Mouse (Mus musculus) small intestine, adult 2 months (tissue): Measurements from ENCODE around the gene Gpr176. TPM values are rescaled to one million over a fixed set of nuclear protein-coding genes. Genes with fewer than 3 reads are reported as not detected.

ENCODE experiments used
- H3K27ac ChIP-seq: fragments of 200-500 bp; 2 replicates; pipeline ENCODE4 v1.5.1; 2012; ENCODE audit warnings: low read depth, low read length, control low read depth, inconsistent platforms; ENCODE audit not compliant: insufficient read depth
- H3K27me3 ChIP-seq: fragments of 200-500 bp; 2 replicates; pipeline ENCODE4 v1.6.1; 2012; ENCODE audit warnings: mild to moderate bottlenecking, moderate library complexity, low read length, inconsistent platforms; ENCODE audit not compliant: control insufficient read depth, insufficient read depth
- H3K36me3 ChIP-seq: fragments of 200-500 bp; 2 replicates; pipeline ENCODE4 v1.6.1; 2012; ENCODE audit warnings: mild to moderate bottlenecking, low read length, control low read depth, inconsistent platforms; ENCODE audit not compliant: control insufficient read depth, insufficient read depth
- H3K4me1 ChIP-seq: fragments of 200-500 bp; 2 replicates; pipeline ENCODE4 v1.6.1; 2012; ENCODE audit warnings: low read length, inconsistent platforms, mixed read lengths; ENCODE audit not compliant: control insufficient read depth, insufficient read depth, insufficient read length
- H3K4me3 ChIP-seq: fragments of 200-500 bp; 2 replicates; pipeline ENCODE4 v1.5.1; 2012; ENCODE audit warnings: low read depth, mild to moderate bottlenecking, control low read depth, inconsistent platforms, low read length, moderate library complexity
- CTCF ChIP-seq: fragments of 200-500 bp; IDR thresholded peaks from 2 replicates; pipeline ENCODE4 v1.5.1; 2012; ENCODE audit warnings: low read depth, mild to moderate bottlenecking, control low read depth, inconsistent platforms, low read length, moderate library complexity, mixed read lengths; ENCODE audit not compliant: insufficient replicate concordance, insufficient read length; ENCODE audit errors: extremely low read depth
- POLR2A ChIP-seq: fragments of 200-500 bp; IDR thresholded peaks from 2 replicates; pipeline ENCODE4 v1.6.1; 2012; ENCODE audit warnings: low read depth, mild to moderate bottlenecking, control low read depth, inconsistent platforms, low read length, moderate library complexity
- WGBS: fragments of 180-500 bp; shearing (Covaris S2); methylation state at CpG from one replicate; pipeline ENCODE4 v1.1.7; 2018; 5-methylcytosine and 5-hydroxymethylcytosine counted together
- polyA plus RNA-seq: library from polyadenylated mRNA; depleted of rRNA; stranded (reverse); fragments of >200 nt; gene quantifications from 2 replicates; pipeline ENCODE4 v1.2.3, GENCODE M21; 2012

The Gpr176 gene
- polyA plus RNA-seq, 1 experiment: 0.11 TPM

DNA sequence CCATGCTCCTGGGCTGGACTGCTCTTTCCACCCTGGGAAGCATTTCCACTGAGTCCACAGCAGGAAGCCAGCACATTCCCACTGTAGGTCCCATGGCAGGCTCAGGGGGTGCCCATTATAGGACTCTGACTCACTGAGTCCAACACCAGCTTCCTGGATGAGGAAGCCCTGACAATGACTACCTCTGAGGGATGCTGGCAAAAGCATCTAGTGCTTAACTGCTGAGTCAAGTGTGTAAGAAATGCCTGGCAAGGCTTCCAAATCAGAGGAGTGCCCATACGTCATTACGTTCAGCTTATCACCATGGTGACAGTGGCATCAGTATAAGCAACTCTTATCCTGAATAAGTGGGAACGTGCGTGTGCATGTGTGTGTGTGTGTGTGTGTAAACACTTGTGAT lies 85.5 kb downstream of the Gpr176 start:
- H3K27me3 ChIP-seq: no peaks in the 10 kb centered on the region
- WGBS: 54% methylated on average over 4 of the region's 4 CpGs
- H3K27ac ChIP-seq: no peak overlapping the region
- TF ChIP-seq POLR2A: no peak
- no peaks in the 10 kb centered on the region for H3K4me1 ChIP-seq
- no peaks in the 10 kb centered on the region for H3K36me3 ChIP-seq
- H3K4me3 ChIP-seq: no peak overlapping the region

DNA sequence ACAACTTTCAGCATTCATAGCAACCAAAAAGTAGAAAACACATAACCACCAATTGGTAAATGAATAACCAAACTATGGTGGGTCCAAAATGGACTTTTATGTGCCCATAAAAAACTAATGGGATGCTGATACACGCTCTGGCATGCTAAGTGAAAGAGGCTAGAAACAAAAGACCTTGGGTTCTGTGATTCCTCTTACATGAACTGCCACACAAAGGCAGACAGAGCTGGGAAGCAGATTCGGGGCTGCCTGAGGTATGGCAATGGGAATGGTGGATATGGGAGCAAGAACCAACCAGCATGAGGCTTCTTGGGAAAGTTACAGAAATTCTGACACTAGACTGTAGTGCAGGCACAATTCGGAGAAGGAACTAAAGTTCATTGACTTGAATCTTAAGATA lies 90.8 kb downstream of the Gpr176 start:
- TF ChIP-seq POLR2A (no peak), CTCF (no peak)
- Histone ChIP-seq H3K27me3 (no peaks in the 10 kb centered on the region), H3K4me1 (no peaks in the 10 kb centered on the region), H3K36me3 (no peaks in the 10 kb centered on the region), H3K27ac (no peak overlapping the region), H3K4me3 (no peak overlapping the region)
- 58% methylated on average over 3 of the region's 3 CpGs for WGBS

DNA sequence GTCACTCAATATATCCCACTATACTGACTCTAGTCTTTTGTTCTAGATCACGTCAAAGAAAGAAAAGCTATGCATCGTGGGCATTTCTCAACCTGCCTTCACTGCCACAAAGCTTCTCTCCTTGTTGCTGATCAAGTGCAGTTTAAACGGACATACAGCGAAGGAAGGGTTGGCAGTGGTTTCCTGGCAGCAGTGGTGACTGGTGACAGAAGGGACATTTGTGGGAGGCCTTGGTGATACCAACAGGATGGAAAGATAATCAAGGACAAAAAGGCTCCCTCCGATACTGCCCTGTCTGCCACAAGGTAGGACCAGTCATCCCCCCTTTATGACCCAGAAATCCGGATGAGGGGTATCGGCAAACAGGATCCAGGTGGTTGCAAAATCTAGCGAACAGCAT lies 95.0 kb downstream of the Gpr176 start:
- Histone ChIP-seq H3K4me3 (no peak overlapping the region), H3K36me3 (no peaks in the 10 kb centered on the region), H3K27ac (no peak overlapping the region), H3K4me1 (no peaks in the 10 kb centered on the region), H3K27me3 (no peaks in the 10 kb centered on the region)
- 87% methylated on average over 8 of the region's 8 CpGs for WGBS
- TF ChIP-seq POLR2A (no peak), CTCF (no peak)

- WGBS: 89% methylated on average over 10 of the region's 10 CpGs
- no peak overlapping the region for H3K27ac ChIP-seq
- H3K4me1 ChIP-seq: no peaks in the 10 kb centered on the region
- no peaks in the 10 kb centered on the region for H3K36me3 ChIP-seq
- H3K27me3 ChIP-seq: no peaks in the 10 kb centered on the region
- no peak overlapping the region for H3K4me3 ChIP-seq
- TF ChIP-seq CTCF: no peak
- TF ChIP-seq POLR2A: no peak
Observed at GRCm38 (mm10) chr2:118271606-118272005, 101.6 kb downstream of the Gpr176 start.

- Histone ChIP-seq H3K36me3 (no peaks in the 10 kb centered on the region), H3K4me1 (no peaks in the 10 kb centered on the region), H3K4me3 (no peak overlapping the region), H3K27ac (no peak overlapping the region), H3K27me3 (no peaks in the 10 kb centered on the region)
- 85% methylated on average over 14 of the region's 14 CpGs for WGBS
- TF ChIP-seq CTCF (no peak), POLR2A (no peak)
Observed at GRCm38 (mm10) chr2:118270213-118270612, 103.0 kb downstream of the Gpr176 start.

DNA sequence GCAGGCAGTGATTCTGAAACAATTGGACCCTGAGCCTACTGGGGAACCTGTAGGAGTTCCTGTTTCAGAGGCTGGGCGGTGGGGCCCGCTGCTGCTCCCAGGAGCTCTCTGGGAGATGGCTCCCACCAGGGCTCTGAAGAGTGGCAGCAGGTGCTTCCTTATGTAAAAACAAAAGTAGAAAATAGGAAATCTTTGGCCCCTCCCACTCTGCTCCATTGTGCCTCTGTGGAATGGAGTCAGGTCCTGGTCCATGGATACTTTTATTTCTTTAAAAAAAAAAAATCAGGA lies 109.4 kb downstream of the Gpr176 start:
- WGBS: 25% methylated on average over 2 of the region's 2 CpGs
- Histone ChIP-seq H3K4me3 (no peak overlapping the region), H3K36me3 (no peaks in the 10 kb centered on the region), H3K27ac (no peak overlapping the region), H3K27me3 (no peaks in the 10 kb centered on the region), H3K4me1 (no peaks in the 10 kb centered on the region)
- TF ChIP-seq CTCF (no peak), POLR2A (no peak)

DNA sequence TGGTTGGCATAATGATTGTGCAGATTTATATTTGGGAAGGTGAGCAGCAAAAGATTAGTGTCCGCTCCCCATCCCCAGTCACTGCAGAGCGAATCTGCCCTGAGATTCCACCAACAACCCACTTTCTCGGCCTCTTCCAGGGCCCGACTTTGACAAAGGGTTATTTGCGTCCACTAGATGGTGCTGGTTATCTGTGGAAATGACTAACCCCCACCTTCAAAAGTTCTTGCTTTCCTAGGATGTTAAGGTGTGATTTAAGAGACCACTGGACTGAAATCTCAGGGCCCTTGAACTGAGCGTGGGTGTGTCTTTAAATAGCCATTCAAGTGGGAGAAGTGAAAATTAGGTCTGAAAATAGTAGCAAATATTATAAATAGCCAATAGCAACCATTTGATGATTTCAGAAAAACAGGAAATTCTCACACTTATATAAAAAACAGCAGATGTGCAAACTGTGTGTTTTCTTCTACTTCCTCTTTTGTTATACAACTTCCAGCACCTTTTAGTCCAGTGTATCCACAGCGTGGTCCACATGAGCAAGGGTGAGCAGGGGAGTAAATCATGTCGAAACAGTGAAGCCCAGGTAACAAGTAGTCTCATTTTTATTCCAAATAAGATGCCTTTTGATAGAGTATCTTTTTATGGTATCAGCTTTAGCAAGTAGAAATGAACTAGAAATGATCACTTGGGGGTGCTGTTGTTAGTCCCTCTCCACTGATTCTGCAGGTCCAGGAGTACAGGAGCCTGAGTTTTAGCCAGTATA lies 109.9 kb downstream of the Gpr176 start:
- H3K27ac ChIP-seq: no peak overlapping the region

GRCm38 (mm10) chr2:118262673-118263072 lies 110.5 kb downstream of the Gpr176 start:
- TF ChIP-seq CTCF: no peak
- TF ChIP-seq POLR2A: no peak
- no peaks in the 10 kb centered on the region for H3K36me3 ChIP-seq
- H3K4me1 ChIP-seq: no peaks in the 10 kb centered on the region
- H3K27ac ChIP-seq: no peak overlapping the region
- H3K4me3 ChIP-seq: no peak overlapping the region
- WGBS: 50% methylated on average over 8 of the region's 8 CpGs
- H3K27me3 ChIP-seq: no peaks in the 10 kb centered on the region

More for the DNA sequence above, 109.9 kb downstream of the Gpr176 start:
- Histone ChIP-seq H3K4me1 (no peaks in the 10 kb centered on the region), H3K36me3 (no peaks in the 10 kb centered on the region), H3K4me3 (no peak overlapping the region), H3K27me3 (no peaks in the 10 kb centered on the region)
- WGBS: 15% methylated on average over 8 of the region's 8 CpGs
- no peak for TF ChIP-seq POLR2A
- peak; percentile 38; the same call in 1 of the 2 replicates for TF ChIP-seq CTCF
